Comparison of ENCODE assay signal across 10 mouse cellular contexts in genomic region chr11:7815750-7816149, GRCm38 (mm10).
DNase-seq lines count a peak whose midpoint lies in the region; ATAC-seq and TF ChIP-seq lines count a peak whose summit lies in the region.
"Had no signal": no experiment of that assay in that cellular context is flagged by ENCODE, and none has a peak within 500 bp of the region (broad histone marks: within the 10 kb centered on the region; RNA-seq: fewer than 3 reads in every experiment).

No protein-coding gene starts in this region.

- no peak for TF ChIP-seq POLR2A in liver, adult 2 months (IDR thresholded peaks at IDR 0.05; ENCODE audit: extremely low read depth, insufficient read depth, low read length)

- peaks cover 5% of the 10 kb centered on the region for H3K4me1 ChIP-seq in liver, adult 2 months (ENCODE audit: control insufficient read depth, insufficient read depth, low read length)
- H3K4me1 ChIP-seq in liver, embryonic 12.5 days = no peaks in the 10 kb centered on the region
- H3K4me1 ChIP-seq: intestine, embryonic 15.5 days had no signal

- no peaks in the 10 kb centered on the region for H3K9me3 ChIP-seq in liver, embryonic 12.5 days (replicated peaks)
- H3K9me3 ChIP-seq: intestine, embryonic 15.5 days had no signal

- ATAC-seq in liver, embryonic 12.5 days = no peak
- no peak for ATAC-seq in activated CD4-positive, CD25-positive, alpha-beta regulatory T cell, adult 4 months
- ATAC-seq: intestine, embryonic 15.5 days had no signal

- H3K27me3 ChIP-seq in liver, adult 2 months (ENCODE audit: control insufficient read depth, insufficient read depth, low read length) = no peaks in the 10 kb centered on the region
- no peaks in the 10 kb centered on the region for H3K27me3 ChIP-seq in liver, embryonic 12.5 days (replicated peaks)
- H3K27me3 ChIP-seq: intestine, embryonic 15.5 days had no signal

- TF ChIP-seq CTCF in liver, adult 2 months (IDR thresholded peaks at IDR 0.05; ENCODE audit: low read depth, low read length) = no peak

- H3K9ac ChIP-seq in liver, adult 2 months (ENCODE audit: low read depth, low read length) = no peak overlapping the region
- H3K9ac ChIP-seq in liver, embryonic 12.5 days = no peak overlapping the region
- H3K9ac ChIP-seq: intestine, embryonic 15.5 days had no signal

- H3K27ac ChIP-seq in liver, adult 2 months (replicated peaks; ENCODE audit: insufficient read depth, low read depth, low read length) = no peak overlapping the region
- no peak overlapping the region for H3K27ac ChIP-seq in liver, embryonic 12.5 days
- H3K27ac ChIP-seq: intestine, embryonic 15.5 days had no signal

- peak; percentile 1 for DNase-seq in cerebellum, adult 9-11 months
- DNase-seq in cerebellum, adult 8-10 months = no peak
- peak; percentile 67 for DNase-seq in liver, adult 2 months (ENCODE audit: extremely low read depth, low read depth, low spot score)
- DNase-seq in gastrocnemius, postnatal 14 days = peak; percentile 35
- DNase-seq in skeletal muscle tissue, adult 2 months (ENCODE audit: low read depth, low spot score) = peak; percentile 68
- DNase-seq in layer of hippocampus, adult 9-11 months = no peak
- DNase-seq: embryo, embryonic 11 days had no signal

- H3K4me3 ChIP-seq in liver, adult 2 months (ENCODE audit: insufficient read depth, low read depth, low read length) = no peak overlapping the region
- H3K4me3 ChIP-seq in liver, embryonic 12.5 days = no peak overlapping the region
- H3K4me3 ChIP-seq: intestine, embryonic 15.5 days had no signal

- no peaks in the 10 kb centered on the region for H3K79me2 ChIP-seq in liver, adult 2 months (ENCODE audit: control insufficient read depth, insufficient read depth, low read length)

- H3K4me2 ChIP-seq in liver, embryonic 12.5 days = no peak overlapping the region
- H3K4me2 ChIP-seq: intestine, embryonic 15.5 days had no signal

- H3K36me3 ChIP-seq in liver, adult 2 months (ENCODE audit: control insufficient read depth, insufficient read depth, low read length) = no peaks in the 10 kb centered on the region
- H3K36me3 ChIP-seq in liver, embryonic 12.5 days = no peaks in the 10 kb centered on the region
- H3K36me3 ChIP-seq: intestine, embryonic 15.5 days had no signal

- WGBS in liver, adult 2 months = 13% methylated on average over 5 of the region's 5 CpGs
- 55% methylated on average over 5 of the region's 5 CpGs for WGBS in liver, embryonic 12.5 days (ENCODE audit: insufficient replicate concordance)

- intact Hi-C loops in gastrocnemius, postnatal 14 days (cut with DNase I; ENCODE audit: low total_unique reads) = no loop called here

Comparison
In these comparisons a context has a peak if more than half of its experiments do, and no peak if none do; other contexts are left out.
1. DNase-seq: peak in cerebellum, adult 9-11 months (single experiment), liver, adult 2 months (single experiment), gastrocnemius, postnatal 14 days (single experiment) and skeletal muscle tissue, adult 2 months (single experiment); none in cerebellum, adult 8-10 months (single experiment) and layer of hippocampus, adult 9-11 months (single experiment).